Mouse (Mus musculus) ES-E14 (cell line): ENCODE data around the gene Alg9.

ENCODE experiments used
- CHD2 ChIP-seq: IDR thresholded peaks from 2 replicates; pipeline ENCODE4 v1.6.1; 2014; ENCODE audit warnings: mild to moderate bottlenecking, low read depth, low read length, inconsistent platforms
- HCFC1 ChIP-seq: IDR thresholded peaks from 2 replicates; pipeline ENCODE4 v1.6.1; 2012; ENCODE audit warnings: low read length, inconsistent platforms, borderline replicate concordance; ENCODE audit not compliant: insufficient read depth
- MAFK ChIP-seq: IDR thresholded peaks from 2 replicates; pipeline ENCODE4 v1.6.1; 2014; ENCODE audit warnings: mild to moderate bottlenecking, low read depth, low read length, inconsistent platforms; ENCODE audit not compliant: insufficient read depth
- ZC3H11A ChIP-seq: IDR thresholded peaks from 2 replicates; pipeline ENCODE4 v1.6.1; 2012; ENCODE audit warnings: low read depth, mild to moderate bottlenecking, inconsistent platforms, low read length, borderline replicate concordance
- ZNF384 ChIP-seq: IDR thresholded peaks from 2 replicates; pipeline ENCODE4 v1.6.1; 2012; ENCODE audit warnings: low read depth, low read length, inconsistent platforms

DNA sequence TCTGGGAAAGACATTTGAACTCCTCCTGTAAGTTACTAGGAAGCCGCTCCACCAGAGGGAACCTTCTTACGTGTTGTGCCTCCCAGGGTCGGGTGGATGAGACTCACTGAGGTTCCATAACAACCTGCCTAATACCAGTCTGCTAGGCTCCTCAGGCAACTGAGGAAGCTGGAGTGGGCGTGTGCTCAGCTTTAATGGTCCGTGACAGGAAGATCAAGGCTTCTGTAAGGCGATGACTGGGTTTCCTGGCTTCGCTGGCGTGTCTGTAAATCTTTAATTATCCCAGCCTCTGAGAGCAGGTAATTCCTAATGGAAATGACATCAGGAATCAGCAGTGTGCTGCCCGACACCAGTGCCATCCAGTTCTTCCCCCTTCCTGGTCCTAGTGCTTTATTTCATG lies 70.7 kb downstream of the Alg9 start:
- TF ChIP-seq HCFC1 = no peak
- no peak for TF ChIP-seq CHD2
- TF ChIP-seq ZNF384 = no peak
- TF ChIP-seq MAFK = no peak
- no peak for TF ChIP-seq ZC3H11A
